Mouse (Mus musculus) natural killer cell, adult 2 months (primary cell): ENCODE measurements around the gene Rnf220.
A peak's percentile ranks its signal among the peaks of the same experiment; 100 is the strongest.

Experiments used
- DNase-seq, 2 experiments: peaks; one replicate each; pipeline ENCODE4 v3.0.0; 2022; ENCODE audit warnings: low spot score in 2 of 2

The Rnf220 gene

GRCm38 (mm10) chr4:117343385-117343784 is 153.5 kb downstream of the Rnf220 start:
- no peak for DNase-seq

GRCm38 (mm10) chr4:117342751-117343150 is 154.1 kb downstream of the Rnf220 start:
- DNase-seq = no peak

GRCm38 (mm10) chr4:117341282-117341681 is 155.6 kb downstream of the Rnf220 start:
- DNase-seq = no peak

- DNase-seq = no peak
These were observed 157.1 kb downstream of the Rnf220 start for GRCm38 (mm10) chr4:117339796-117340195.

GRCm38 (mm10) chr4:117330836-117331475 is 165.9 kb downstream of the Rnf220 start:
- no peak for DNase-seq

- no peak for DNase-seq
These were observed 166.7 kb downstream of the Rnf220 start for GRCm38 (mm10) chr4:117330132-117330531.

GRCm38 (mm10) chr4:117326915-117327314 is 169.9 kb downstream of the Rnf220 start:
- no peak for DNase-seq

- no peak for DNase-seq
These were observed 171.8 kb downstream of the Rnf220 start for GRCm38 (mm10) chr4:117325076-117325475.

- DNase-seq = peak in 1 of 2 experiments; percentile 12
These were observed 173.1 kb downstream of the Rnf220 start for GRCm38 (mm10) chr4:117323515-117324344.

- no peak for DNase-seq
These were observed 175.8 kb downstream of the Rnf220 start for GRCm38 (mm10) chr4:117321011-117321410.

- DNase-seq = no peak
These were observed 178.3 kb downstream of the Rnf220 start for GRCm38 (mm10) chr4:117318508-117318907.

GRCm38 (mm10) chr4:117317701-117318190 is 179.1 kb downstream of the Rnf220 start:
- DNase-seq = no peak

GRCm38 (mm10) chr4:117316800-117317199 is 180.1 kb downstream of the Rnf220 start:
- no peak for DNase-seq

GRCm38 (mm10) chr4:117314849-117315500 is 181.9 kb downstream of the Rnf220 start:
- no peak for DNase-seq

- DNase-seq = no peak
These were observed 183.8 kb downstream of the Rnf220 start for GRCm38 (mm10) chr4:117313085-117313424.

- no peak for DNase-seq
These were observed 184.3 kb downstream of the Rnf220 start for GRCm38 (mm10) chr4:117312416-117313084.

GRCm38 (mm10) chr4:117311891-117312290 is 185.0 kb downstream of the Rnf220 start:
- no peak for DNase-seq

GRCm38 (mm10) chr4:117309427-117309826 is 187.4 kb downstream of the Rnf220 start:
- no peak for DNase-seq

GRCm38 (mm10) chr4:117307270-117307669 is 189.6 kb downstream of the Rnf220 start:
- DNase-seq = no peak

GRCm38 (mm10) chr4:117305461-117305860 is 191.4 kb downstream of the Rnf220 start:
- DNase-seq = no peak

- no peak for DNase-seq
These were observed 192.4 kb downstream of the Rnf220 start for GRCm38 (mm10) chr4:117304239-117305025.
